Mouse (Mus musculus): Measurements from ENCODE around the gene Trpv2. TPM values are rescaled to one million over a fixed set of nuclear protein-coding genes. Genes with fewer than 3 reads are reported as not detected.

Gene Trpv2
- total RNA-seq (2022), result 1 to 10 TPM in 2 of 4 experiments, under 1 TPM in 2; 0.46 to 1.3 (median 0.95) TPM

- DNase-seq (ENCODE audit: low spot score in 2 of 2), result no peak
Measured at GRCm38 (mm10) chr11:62573959-62574702, at the start of gene Trpv2. Gene Trpv2 (plus strand): TSS chr11:62574486.

GRCm38 (mm10) chr11:62537089-62537488 is 37.2 kb upstream of the Trpv2 start:
- DNase-seq (ENCODE audit: low spot score in 2 of 2), result no peak

GRCm38 (mm10) chr11:62537590-62537989 is 36.7 kb upstream of the Trpv2 start:
- DNase-seq (ENCODE audit: low spot score in 2 of 2), result no peak

GRCm38 (mm10) chr11:62538321-62539088 is 35.8 kb upstream of the Trpv2 start:
- DNase-seq (ENCODE audit: low spot score in 2 of 2), result peak; percentile 15 to 56

GRCm38 (mm10) chr11:62539089-62539890 is 35.0 kb upstream of the Trpv2 start, which contains the start of gene Cenpv:
Gene Cenpv (minus strand): TSS chr11:62539261.
- DNase-seq (ENCODE audit: low spot score in 2 of 2), result peak; percentile 52 to 63

GRCm38 (mm10) chr11:62540167-62540566 is 34.1 kb upstream of the Trpv2 start:
- DNase-seq (ENCODE audit: low spot score in 2 of 2), result no peak

- no peak for DNase-seq (ENCODE audit: low spot score in 2 of 2)
Measured at GRCm38 (mm10) chr11:62540969-62541368, 33.3 kb upstream of the Trpv2 start.

GRCm38 (mm10) chr11:62541581-62541980 is 32.7 kb upstream of the Trpv2 start:
- DNase-seq (ENCODE audit: low spot score in 2 of 2), result no peak

- DNase-seq (ENCODE audit: low spot score in 2 of 2), result no peak
Measured at GRCm38 (mm10) chr11:62543991-62544390, 30.3 kb upstream of the Trpv2 start.

- peak; percentile 77 to 78 for DNase-seq (ENCODE audit: low spot score in 2 of 2)
Measured at GRCm38 (mm10) chr11:62549782-62550181, 24.5 kb upstream of the Trpv2 start.

- peak in 1 of 2 experiments; percentile 20 for DNase-seq (ENCODE audit: low spot score in 2 of 2)
Measured at GRCm38 (mm10) chr11:62550227-62550685, 24.0 kb upstream of the Trpv2 start.

- peak; percentile 98 to 99 for DNase-seq (ENCODE audit: low spot score in 2 of 2)
Measured at GRCm38 (mm10) chr11:62550727-62551225, 23.5 kb upstream of the Trpv2 start, which contains the start of gene Ubb. Gene Ubb (plus strand): TSS chr11:62551171.

- peak; percentile 80 to 82 for DNase-seq (ENCODE audit: low spot score in 2 of 2)
Measured at GRCm38 (mm10) chr11:62551226-62552119, 22.8 kb upstream of the Trpv2 start.

- no peak for DNase-seq (ENCODE audit: low spot score in 2 of 2)
Measured at GRCm38 (mm10) chr11:62553186-62553585, 21.1 kb upstream of the Trpv2 start.

GRCm38 (mm10) chr11:62553633-62554032 is 20.7 kb upstream of the Trpv2 start:
- no peak for DNase-seq (ENCODE audit: low spot score in 2 of 2)

- DNase-seq (ENCODE audit: low spot score in 2 of 2), result no peak
Measured at GRCm38 (mm10) chr11:62554163-62554855, 20.0 kb upstream of the Trpv2 start.

- DNase-seq (ENCODE audit: low spot score in 2 of 2), result no peak
Measured at GRCm38 (mm10) chr11:62554934-62555517, 19.3 kb upstream of the Trpv2 start.

- DNase-seq (ENCODE audit: low spot score in 2 of 2), result no peak
Measured at GRCm38 (mm10) chr11:62555896-62556412, 18.3 kb upstream of the Trpv2 start.

- no peak for DNase-seq (ENCODE audit: low spot score in 2 of 2)
Measured at GRCm38 (mm10) chr11:62557205-62557604, 17.1 kb upstream of the Trpv2 start.
